Mouse (Mus musculus) small intestine, adult 2 months (tissue): ENCODE results near the gene Cbll1.
A peak's percentile ranks its signal among the peaks of the same experiment; 100 is the strongest.

ENCODE experiments used
- CTCF ChIP-seq: fragments of 200-500 bp; IDR thresholded peaks from 2 replicates; pipeline ENCODE4 v1.5.1; 2012; ENCODE audit warnings: low read depth, mild to moderate bottlenecking, control low read depth, inconsistent platforms, low read length, moderate library complexity, mixed read lengths; ENCODE audit not compliant: insufficient replicate concordance, insufficient read length; ENCODE audit errors: extremely low read depth
- POLR2A ChIP-seq: fragments of 200-500 bp; IDR thresholded peaks from 2 replicates; pipeline ENCODE4 v1.6.1; 2012; ENCODE audit warnings: low read depth, mild to moderate bottlenecking, control low read depth, inconsistent platforms, low read length, moderate library complexity

DNA sequence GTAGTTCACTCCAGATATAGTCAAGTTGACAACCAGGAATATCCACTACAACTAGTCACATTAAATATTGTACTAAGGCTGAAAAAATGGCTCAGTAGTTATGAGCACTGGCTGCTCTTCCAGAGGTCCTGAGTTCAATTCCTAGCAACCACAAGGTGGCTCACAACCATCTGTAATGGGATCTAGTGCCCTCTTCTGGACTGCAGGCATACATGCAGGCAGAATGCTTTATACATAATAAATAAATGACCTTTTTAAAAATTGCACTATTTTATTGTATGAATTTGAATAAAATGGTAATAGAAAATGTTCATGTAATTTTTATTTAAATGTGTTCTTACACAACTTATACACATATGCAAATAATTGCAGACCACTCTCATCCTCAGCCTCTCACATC lies 3.8 kb upstream of the Cbll1 start:
- no peak for TF ChIP-seq POLR2A
- TF ChIP-seq CTCF = peak; percentile 23; the same call in 1 of the 2 replicates
